Mouse (Mus musculus) liver, postnatal 0 days (tissue): Measurements from ENCODE around the gene Chst11.

ENCODE experiments used
- CTCF ChIP-seq: sonication (generic); IDR thresholded peaks from 2 replicates; pipeline ENCODE4 v1.5.1; 2016; ENCODE audit warnings: antibody characterized with exemption, low read depth
- EP300 ChIP-seq: IDR thresholded peaks from 2 replicates; pipeline ENCODE4 v1.6.1; 2016; ENCODE audit warnings: antibody characterized with exemption, low read depth, mild to moderate bottlenecking

GRCm38 (mm10) chr10:83219729-83220128 lies 234.4 kb downstream of the Chst11 start:
- TF ChIP-seq CTCF (peak; percentile 81), EP300 (no peak)
